Mouse (Mus musculus): ENCODE measurements around the gene 4930519G04Rik.
"Not testable (repeated sequence)": the region's sequence is repeated elsewhere in the genome, so short reads cannot be mapped to it uniquely, and the experiment has no call there.

DNA sequence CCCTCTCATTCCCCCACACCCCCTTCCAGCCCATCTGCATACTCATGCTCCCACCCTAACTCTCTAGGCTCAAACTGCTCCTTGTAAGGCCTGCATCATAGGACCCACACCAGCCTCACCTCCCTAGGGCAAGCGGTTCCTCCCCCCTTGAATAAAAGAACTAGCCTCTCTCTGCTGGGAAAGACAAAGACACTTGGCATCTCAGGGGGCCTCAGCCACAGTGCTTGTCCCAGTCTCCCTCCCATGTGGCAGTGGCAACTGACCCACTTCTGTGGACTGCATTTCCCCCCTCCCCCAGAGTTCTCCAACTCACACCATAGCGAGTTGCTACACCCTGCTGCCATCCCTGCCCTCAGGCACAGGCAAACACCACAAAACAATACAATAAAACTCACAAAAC lies 9.1 kb upstream of the 4930519G04Rik start:
- not testable (repeated sequence) for TF ChIP-seq CTCF (IDR thresholded peaks at IDR 0.05; ENCODE audit: low read depth); EP300 (optimal IDR thresholded peaks at IDR 0.05)

Measured in stomach, postnatal 0 days (tissue).